Mouse (Mus musculus): Measurements from ENCODE around the gene Fgfr2. TPM values are rescaled to one million over a fixed set of nuclear protein-coding genes. Genes with fewer than 3 reads are reported as not detected.
A peak's percentile ranks its signal among the peaks of the same experiment; 100 is the strongest.

Fgfr2 gene
- polyA plus RNA-seq, 1 experiment from 2014 or later = 123 TPM

DNA sequence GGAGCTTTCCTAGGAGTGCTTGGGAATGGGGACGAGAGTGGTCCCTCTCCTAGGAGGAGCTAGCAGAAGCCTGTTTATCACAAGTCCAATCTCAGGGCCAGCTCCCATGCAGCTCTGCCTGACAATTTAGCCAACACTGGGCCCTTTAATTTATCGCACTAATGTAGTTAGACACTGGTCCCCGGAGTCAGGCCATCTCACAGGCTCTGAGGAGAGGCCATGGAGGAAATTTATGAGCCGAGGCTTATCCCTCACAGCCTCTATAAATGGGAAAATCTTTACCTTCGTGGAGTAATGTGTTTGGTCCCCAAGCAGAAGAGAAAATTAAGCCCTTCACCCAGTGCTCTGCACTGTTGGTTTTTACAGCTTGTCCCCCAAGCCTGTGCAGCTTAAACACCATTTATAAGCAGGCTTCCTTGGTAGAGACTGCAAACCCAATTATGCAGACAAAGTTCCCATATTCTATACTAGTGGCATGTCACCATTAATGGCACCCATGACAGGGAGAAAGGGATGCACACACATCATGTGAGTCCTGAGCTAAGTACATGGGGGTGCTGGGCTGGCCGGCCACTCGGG, 824.6 kb downstream of the Fgfr2 start:
- H3K27ac ChIP-seq = no peak overlapping the region
- H3K36me3 ChIP-seq = no peaks in the 10 kb centered on the region
- no peaks in the 10 kb centered on the region for H3K9me3 ChIP-seq
- H3K9ac ChIP-seq = no peak overlapping the region
- no peaks in the 10 kb centered on the region for H3K27me3 ChIP-seq
- H3K4me3 ChIP-seq = no peak overlapping the region
- ATAC-seq (ENCODE audit: low FRiP score, low read depth) = no peak
- no peak overlapping the region for H3K4me2 ChIP-seq (replicated peaks)
- peaks cover 53% of the 10 kb centered on the region for H3K4me1 ChIP-seq
- 38% methylated on average over 7 of the region's 7 CpGs for WGBS

DNA sequence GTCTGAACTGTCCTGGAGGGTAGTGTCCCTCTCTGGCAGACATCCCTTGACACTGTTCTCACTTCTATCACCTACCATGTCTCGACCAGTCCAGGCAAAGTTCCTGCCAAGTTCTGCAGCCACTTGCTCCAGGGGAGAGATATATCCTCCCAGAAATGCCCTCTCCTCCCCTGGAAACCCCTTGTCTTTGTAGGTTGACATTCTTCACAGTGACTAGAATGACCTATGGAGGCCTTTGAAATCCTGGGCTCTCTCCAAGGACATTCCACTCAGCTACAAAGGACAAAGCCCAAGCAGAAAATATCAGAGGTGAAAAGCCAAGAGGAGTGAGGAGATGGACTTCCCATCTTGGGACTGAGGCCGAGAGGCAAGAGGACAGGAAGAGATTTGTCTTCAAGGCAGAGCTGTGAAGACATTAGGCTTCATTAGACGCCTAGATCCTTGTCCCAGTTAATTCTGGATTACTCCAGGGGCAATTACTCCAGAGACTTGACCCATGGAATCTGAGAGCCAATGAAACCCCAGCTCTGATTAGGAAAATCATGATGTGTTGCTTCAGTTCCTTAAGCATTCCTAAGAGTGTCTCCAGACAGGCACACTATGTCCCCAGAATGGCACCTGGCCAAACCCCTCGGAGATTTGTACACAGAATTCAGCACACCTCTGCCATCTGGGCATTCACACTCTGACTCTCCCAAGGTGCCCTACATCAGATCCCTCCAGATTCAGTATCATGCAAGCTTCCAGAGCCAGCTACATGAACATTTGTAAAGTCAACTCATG, 826.3 kb downstream of the Fgfr2 start:
- no peaks in the 10 kb centered on the region for H3K36me3 ChIP-seq
- H3K4me1 ChIP-seq = peaks cover 49% of the 10 kb centered on the region
- H3K27me3 ChIP-seq = no peaks in the 10 kb centered on the region
- whole genome bisulfite sequencing = 62% methylated on average over 4 of the region's 4 CpGs
- ATAC-seq (ENCODE audit: low FRiP score, low read depth) = no peak
- no peak overlapping the region for H3K27ac ChIP-seq
- no peak overlapping the region for H3K4me3 ChIP-seq
- no peak overlapping the region for H3K9ac ChIP-seq
- H3K4me2 ChIP-seq (replicated peaks) = no peak overlapping the region
- no peaks in the 10 kb centered on the region for H3K9me3 ChIP-seq

DNA sequence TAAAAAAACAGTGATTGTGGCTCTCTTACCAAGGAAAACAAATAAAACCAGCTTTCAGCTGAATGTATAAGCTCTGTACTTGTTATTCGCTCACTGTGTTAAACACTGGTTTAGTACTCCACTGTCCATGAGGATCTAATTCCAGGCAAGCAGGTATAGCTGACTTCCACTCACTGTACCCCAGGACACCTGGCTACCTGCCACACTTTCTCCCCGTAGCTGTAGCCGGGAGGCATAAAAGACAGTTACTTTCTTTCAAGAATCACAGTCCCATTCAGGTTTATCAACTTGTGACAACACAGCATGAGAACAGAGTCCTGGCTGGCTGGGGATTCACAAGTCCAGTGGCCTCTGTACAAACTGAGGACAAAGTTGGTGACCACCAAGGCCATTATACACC, 827.0 kb downstream of the Fgfr2 start:
- ATAC-seq (ENCODE audit: low FRiP score, low read depth) = no peak
- H3K36me3 ChIP-seq = no peaks in the 10 kb centered on the region
- H3K9me3 ChIP-seq = no peaks in the 10 kb centered on the region
- peaks cover 51% of the 10 kb centered on the region for H3K4me1 ChIP-seq
- no peaks in the 10 kb centered on the region for H3K27me3 ChIP-seq
- no peak overlapping the region for H3K9ac ChIP-seq
- WGBS = 66% methylated on average over 3 of the region's 3 CpGs
- H3K4me3 ChIP-seq = no peak overlapping the region
- no peak overlapping the region for H3K27ac ChIP-seq
- H3K4me2 ChIP-seq (replicated peaks) = no peak overlapping the region

DNA sequence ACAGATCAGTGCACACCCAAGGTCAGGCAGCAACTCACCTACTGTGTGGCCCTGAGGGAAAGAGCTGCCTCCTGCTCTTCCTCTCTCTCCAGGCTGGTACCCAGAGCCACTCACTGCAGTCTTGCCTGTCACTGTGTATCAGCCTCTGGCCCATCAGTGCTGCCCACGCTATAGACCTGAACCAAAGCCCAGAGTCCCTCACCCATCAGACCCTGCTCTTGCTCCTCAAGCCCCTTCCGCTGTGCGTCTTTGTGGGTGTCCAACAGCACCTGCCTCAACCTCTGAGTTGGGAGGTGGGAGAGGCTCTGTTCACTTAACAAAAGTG, 835.8 kb downstream of the Fgfr2 start:
- no peak overlapping the region; the same call in 1 of the 2 replicates for H3K27ac ChIP-seq
- no peaks in the 10 kb centered on the region for H3K36me3 ChIP-seq
- peaks cover 60% of the 10 kb centered on the region for H3K4me1 ChIP-seq

DNA sequence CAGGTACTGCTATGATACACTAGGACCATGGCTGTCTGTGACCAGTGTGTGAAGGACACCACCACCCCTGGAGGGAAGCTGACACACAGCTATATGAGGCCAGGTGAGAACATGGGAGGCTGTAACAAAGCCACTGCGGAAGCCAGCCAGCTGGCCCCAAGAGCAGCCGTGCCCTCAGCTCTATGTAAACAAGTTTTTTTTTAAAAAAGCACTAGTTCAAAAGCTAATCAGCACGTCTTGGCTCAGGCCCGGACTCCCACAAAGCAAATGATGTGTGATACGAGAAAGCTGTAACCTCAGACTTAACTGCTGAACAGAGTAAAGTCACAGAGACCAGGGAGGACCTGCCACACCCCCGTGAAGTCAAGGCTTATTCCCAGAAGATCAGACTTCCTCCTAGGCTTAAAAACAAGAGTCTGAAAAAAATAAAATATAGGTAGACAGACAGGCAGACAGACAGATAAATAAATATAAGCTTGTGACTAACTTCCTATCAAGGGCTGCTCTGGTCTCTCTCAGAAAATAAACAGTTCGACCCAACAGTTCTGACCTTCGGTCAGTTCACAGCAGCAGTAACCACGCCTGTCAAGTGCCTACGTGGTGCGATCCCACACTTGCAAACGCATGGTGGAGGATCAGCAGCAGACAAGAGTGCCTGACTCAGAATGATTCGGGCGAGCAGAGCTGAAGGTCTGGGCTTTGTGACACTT, 836.4 kb downstream of the Fgfr2 start:
- no peak overlapping the region for H3K27ac ChIP-seq
- peaks cover 60% of the 10 kb centered on the region for H3K4me1 ChIP-seq
- H3K9ac ChIP-seq = no peak overlapping the region
- no peaks in the 10 kb centered on the region for H3K36me3 ChIP-seq
- no peak; the same call in 1 of the 2 replicates for ATAC-seq (ENCODE audit: low FRiP score, low read depth)
- 26% methylated on average over 14 of the region's 14 CpGs for whole genome bisulfite sequencing
- H3K4me3 ChIP-seq = no peak overlapping the region
- H3K27me3 ChIP-seq = no peaks in the 10 kb centered on the region
- no peaks in the 10 kb centered on the region for H3K9me3 ChIP-seq
- no peak overlapping the region for H3K4me2 ChIP-seq (replicated peaks)

More for the DNA sequence above, 835.8 kb downstream of the Fgfr2 start:
- Histone ChIP-seq H3K4me2 (replicated peaks) (no peak overlapping the region), H3K9me3 (no peaks in the 10 kb centered on the region), H3K27me3 (no peaks in the 10 kb centered on the region), H3K4me3 (no peak overlapping the region), H3K9ac (no peak overlapping the region)
- 83% methylated on average over 3 of the region's 3 CpGs for WGBS
- 0 out of 2 replicates have a peak, but pooled peaks have one; percentile 12 for ATAC-seq (ENCODE audit: low FRiP score, low read depth)

DNA sequence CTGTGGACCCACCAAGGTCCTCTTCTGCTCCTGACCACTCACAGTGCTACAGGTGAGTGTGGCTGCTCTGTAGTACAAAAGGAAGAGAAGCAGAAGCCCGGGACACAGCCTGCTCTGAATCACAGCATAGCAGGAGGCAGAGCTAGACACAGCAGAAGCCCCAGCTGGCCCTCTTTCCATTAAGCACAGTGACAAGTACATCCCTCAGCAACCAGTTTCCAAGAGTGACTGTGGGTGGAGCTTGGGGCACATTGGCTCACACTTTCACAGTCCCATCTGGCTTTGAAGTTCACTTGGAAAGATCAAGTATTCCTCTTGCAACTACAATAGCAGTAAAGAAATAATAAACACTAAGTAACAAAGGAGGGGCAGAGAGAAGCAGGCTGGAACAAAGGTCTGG, 838.4 kb downstream of the Fgfr2 start:
- peaks cover 52% of the 10 kb centered on the region for H3K4me1 ChIP-seq
- no peak overlapping the region; the same call in 1 of the 2 replicates for H3K27ac ChIP-seq
- no peaks in the 10 kb centered on the region for H3K36me3 ChIP-seq
- H3K9me3 ChIP-seq = no peaks in the 10 kb centered on the region
- no peak for ATAC-seq (ENCODE audit: low FRiP score, low read depth)
- 44% methylated on average over 1 of the region's 1 CpGs for WGBS
- H3K9ac ChIP-seq = peak overlapping the region; percentile 31; the same call in 1 of the 2 replicates
- H3K27me3 ChIP-seq = no peaks in the 10 kb centered on the region
- no peak overlapping the region for H3K4me3 ChIP-seq
- no peak overlapping the region for H3K4me2 ChIP-seq (replicated peaks)

DNA sequence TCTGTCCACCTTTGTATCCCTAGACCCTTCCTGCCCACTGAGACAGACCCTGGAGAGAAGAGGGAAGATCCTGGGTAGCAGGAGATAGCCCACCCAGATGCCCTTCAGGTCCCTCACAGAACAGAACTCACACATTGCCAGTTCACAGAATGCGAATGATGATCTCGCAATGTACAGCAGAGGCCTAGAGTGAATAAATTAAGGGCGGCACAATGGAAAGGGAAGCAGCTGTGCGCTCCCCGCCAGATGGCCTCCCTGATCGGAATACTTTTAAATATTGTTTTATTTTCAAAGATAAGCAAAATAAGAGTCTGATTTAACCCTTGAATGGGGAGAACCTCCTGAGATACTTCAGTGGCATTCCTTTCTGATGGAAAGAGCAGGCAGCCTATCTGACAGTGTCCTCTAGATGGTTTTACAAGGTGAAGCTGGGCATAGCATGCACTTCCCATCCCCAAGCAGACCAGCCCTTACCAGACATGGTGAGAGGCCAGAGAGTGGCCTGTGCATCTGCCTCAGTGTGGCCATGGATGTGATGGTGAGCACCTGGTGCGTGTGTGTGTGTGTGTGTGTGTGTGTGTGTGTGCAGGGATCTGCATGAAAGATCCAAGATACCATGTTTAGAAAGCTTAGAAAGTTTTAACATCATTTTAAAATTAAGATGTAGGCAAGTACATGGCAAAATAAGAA, 839.0 kb downstream of the Fgfr2 start:
- peaks cover 46% of the 10 kb centered on the region for H3K4me1 ChIP-seq

DNA sequence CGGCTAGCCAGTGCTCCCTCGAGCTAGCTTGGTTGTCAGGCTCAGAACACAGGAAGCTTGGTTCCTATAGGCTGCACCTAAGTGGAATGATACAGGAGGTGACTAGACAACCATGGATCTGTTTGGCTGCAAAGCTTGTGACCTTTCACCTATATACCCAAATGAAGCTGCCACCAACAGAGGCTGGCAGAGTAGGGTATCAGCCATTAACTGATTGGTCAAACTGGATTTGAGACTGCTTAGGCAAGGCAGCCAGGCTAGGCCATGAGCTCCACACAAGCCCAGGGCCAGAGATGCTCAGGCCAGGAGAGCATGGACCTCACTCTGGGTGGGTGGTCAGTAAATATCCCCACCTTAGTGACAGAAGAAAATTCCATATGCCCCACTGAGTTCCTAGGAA, 840.6 kb downstream of the Fgfr2 start:
- H3K27ac ChIP-seq = no peak overlapping the region
- WGBS = 89% methylated on average over 2 of the region's 2 CpGs

More for the DNA sequence above, 839.0 kb downstream of the Fgfr2 start:
- Histone ChIP-seq H3K27ac (no peak overlapping the region), H3K4me3 (no peak overlapping the region), H3K27me3 (no peaks in the 10 kb centered on the region), H3K4me2 (replicated peaks) (no peak overlapping the region), H3K36me3 (no peaks in the 10 kb centered on the region; the same call in 1 of the 2 replicates), H3K9ac (no peak overlapping the region), H3K9me3 (no peaks in the 10 kb centered on the region)
- 70% methylated on average over 7 of the region's 7 CpGs for WGBS
- no peak for ATAC-seq (ENCODE audit: low FRiP score, low read depth)

DNA sequence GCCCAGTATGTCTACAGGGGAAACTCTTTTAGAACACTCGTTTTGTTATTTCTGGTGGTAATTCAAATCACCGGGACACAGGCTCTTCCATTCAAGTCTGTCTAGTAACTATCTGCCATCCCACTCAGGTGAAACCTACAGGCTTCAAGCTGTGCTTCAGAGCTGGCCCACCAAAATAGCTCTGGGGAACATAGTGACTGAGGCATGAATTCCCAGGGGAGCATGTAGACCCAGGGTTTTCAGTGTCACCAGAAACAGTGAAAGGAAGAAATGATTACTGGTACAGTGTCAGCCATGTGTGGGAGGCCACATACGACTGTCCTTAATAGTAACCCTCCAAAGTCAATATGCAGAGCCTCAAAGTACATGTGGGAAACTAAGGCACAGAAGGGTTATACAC, 841.0 kb downstream of the Fgfr2 start:
- Histone ChIP-seq H3K27ac (no peak overlapping the region), H3K4me1 (peaks cover 27% of the 10 kb centered on the region), H3K4me2 (replicated peaks) (no peak overlapping the region), H3K9ac (no peak overlapping the region), H3K36me3 (peaks cover 6% of the 10 kb centered on the region), H3K4me3 (no peak overlapping the region), H3K27me3 (no peaks in the 10 kb centered on the region), H3K9me3 (no peaks in the 10 kb centered on the region)
- no peak for ATAC-seq (ENCODE audit: low FRiP score, low read depth)
- WGBS = 83% methylated on average over 3 of the region's 3 CpGs

More for the DNA sequence above, 840.6 kb downstream of the Fgfr2 start:
- Histone ChIP-seq H3K9me3 (no peaks in the 10 kb centered on the region), H3K4me1 (peaks cover 30% of the 10 kb centered on the region), H3K4me2 (replicated peaks) (no peak overlapping the region), H3K4me3 (no peak overlapping the region), H3K36me3 (peaks cover 6% of the 10 kb centered on the region), H3K27me3 (no peaks in the 10 kb centered on the region), H3K9ac (no peak overlapping the region)
- ATAC-seq (ENCODE audit: low FRiP score, low read depth) = no peak

DNA sequence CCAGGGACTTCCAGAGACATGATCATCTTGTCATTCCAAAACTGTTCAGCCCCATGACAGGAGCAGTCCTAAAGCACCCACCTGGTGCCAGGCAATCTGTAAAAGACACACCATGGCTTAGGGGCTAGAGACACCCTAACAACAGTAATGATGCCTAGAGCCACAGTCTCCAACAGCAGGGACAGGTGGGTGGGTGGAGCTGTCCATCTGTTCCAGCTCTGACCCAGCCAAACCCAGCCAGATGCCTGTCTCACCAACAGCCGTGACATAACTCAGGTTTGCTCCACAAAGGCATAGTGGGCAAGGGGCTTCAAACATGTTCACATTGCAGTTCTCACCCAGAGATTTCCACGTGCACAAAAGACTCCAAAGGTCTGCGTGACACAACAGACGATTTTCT, 841.4 kb downstream of the Fgfr2 start:
- Histone ChIP-seq H3K9me3 (no peaks in the 10 kb centered on the region), H3K4me1 (peaks cover 25% of the 10 kb centered on the region), H3K9ac (no peak overlapping the region), H3K27me3 (no peaks in the 10 kb centered on the region), H3K4me3 (no peak overlapping the region), H3K4me2 (replicated peaks) (no peak overlapping the region), H3K27ac (no peak overlapping the region), H3K36me3 (peaks cover 6% of the 10 kb centered on the region)
- ATAC-seq (ENCODE audit: low FRiP score, low read depth) = no peak
- 84% methylated on average over 4 of the region's 4 CpGs for WGBS

DNA sequence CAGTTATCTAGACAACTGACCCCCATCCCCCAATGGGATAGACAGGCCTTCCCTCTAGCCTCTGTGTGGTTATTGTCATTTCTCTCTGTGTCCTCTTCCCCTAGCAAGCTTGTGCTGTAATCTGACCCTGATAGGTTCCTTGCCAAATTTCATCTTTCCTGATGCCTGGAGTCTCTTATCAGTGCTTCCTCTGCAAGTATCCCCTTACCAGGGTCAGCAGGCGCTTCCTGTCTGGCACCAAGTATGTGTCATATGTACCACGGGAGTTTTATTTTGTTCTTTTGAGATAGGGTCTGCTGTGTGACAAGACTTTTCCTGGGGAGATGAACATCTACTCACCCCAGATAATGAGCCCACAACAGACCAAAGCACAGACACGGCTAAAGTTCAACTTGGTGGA, 844.5 kb downstream of the Fgfr2 start:
- no peak overlapping the region for H3K4me2 ChIP-seq (replicated peaks)
- ATAC-seq (ENCODE audit: low FRiP score, low read depth) = no peak
- H3K4me1 ChIP-seq = peaks cover 14% of the 10 kb centered on the region
- no peaks in the 10 kb centered on the region for H3K27me3 ChIP-seq
- H3K9ac ChIP-seq = no peak overlapping the region
- H3K9me3 ChIP-seq = no peaks in the 10 kb centered on the region
- 84% methylated on average over 3 of the region's 3 CpGs for WGBS
- peaks cover 10% of the 10 kb centered on the region for H3K36me3 ChIP-seq
- no peak overlapping the region for H3K4me3 ChIP-seq
- H3K27ac ChIP-seq = no peak overlapping the region

DNA sequence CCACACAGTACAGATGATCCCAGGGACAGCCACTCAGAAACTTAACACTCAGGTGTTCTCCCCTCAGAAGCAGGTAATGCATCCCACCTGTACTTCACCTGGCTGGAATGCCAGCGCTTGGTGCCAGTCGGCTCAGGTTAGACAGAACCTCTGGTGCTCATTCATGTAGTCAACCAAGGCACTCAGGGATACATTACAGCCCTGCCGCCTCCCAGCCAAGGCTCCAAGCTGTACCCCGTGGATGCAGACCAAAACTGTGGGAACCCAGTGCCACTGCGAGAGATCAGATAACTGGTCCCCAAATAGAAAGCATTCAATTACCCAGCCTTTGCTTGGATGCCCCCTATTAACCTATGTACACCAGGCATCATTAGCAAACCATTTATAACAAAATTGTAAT, 846.9 kb downstream of the Fgfr2 start:
- ATAC-seq (ENCODE audit: low FRiP score, low read depth) = no peak
- 78% methylated on average over 5 of the region's 5 CpGs for WGBS

More for the DNA sequence above, 846.9 kb downstream of the Fgfr2 start:
- Histone ChIP-seq H3K4me1 (peaks cover 14% of the 10 kb centered on the region), H3K4me3 (no peak overlapping the region), H3K4me2 (replicated peaks) (no peak overlapping the region), H3K27me3 (no peaks in the 10 kb centered on the region), H3K27ac (no peak overlapping the region), H3K9ac (no peak overlapping the region), H3K36me3 (peaks cover 14% of the 10 kb centered on the region), H3K9me3 (no peaks in the 10 kb centered on the region)
